Mouse (Mus musculus): ENCODE measurements around the gene Wasl.

DNA sequence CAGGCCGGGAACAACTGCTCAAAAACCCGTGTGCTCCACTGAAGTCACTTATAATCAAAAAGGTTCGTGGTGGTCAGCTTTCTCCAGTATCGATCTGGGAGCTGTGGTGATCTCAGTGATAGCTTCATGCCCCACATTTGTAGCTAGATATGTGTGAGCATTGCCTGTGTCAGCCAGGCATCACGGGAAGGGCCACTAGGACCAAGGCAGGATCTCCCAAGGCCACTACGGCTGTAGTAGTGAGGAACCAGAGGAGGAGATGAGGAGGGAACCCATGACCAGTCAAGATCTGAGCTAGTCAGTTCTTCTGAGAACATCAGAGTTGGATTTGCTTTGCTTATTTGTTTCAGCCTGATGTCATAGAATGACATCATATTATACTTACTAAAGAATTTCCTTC, 65.6 kb downstream of the Wasl start:
- TF ChIP-seq POLR2A (IDR thresholded peaks at IDR 0.05; ENCODE audit: borderline replicate concordance, extremely low read depth, insufficient read depth, insufficient read length, poor library complexity, severe bottlenecking) (no peak), CTCF (IDR thresholded peaks at IDR 0.05; ENCODE audit: borderline replicate concordance, extremely low read depth, insufficient read depth, insufficient read length) (no peak)
